Mouse (Mus musculus) bone marrow macrophage, adult 2 months (primary cell): Measurements from ENCODE around the gene Erich2.

ENCODE experiments used
- CTCF ChIP-seq: IDR thresholded peaks from 2 replicates; pipeline ENCODE4 v1.5.1; 2012; ENCODE audit warnings: low read depth, mild to moderate bottlenecking, low read length, moderate library complexity
- POLR2A ChIP-seq: IDR thresholded peaks from 2 replicates; pipeline ENCODE4 v1.6.1; 2012; ENCODE audit warnings: mild to moderate bottlenecking, low read depth, low read length, borderline replicate concordance

GRCm38 (mm10) chr2:70551446-70551845 is 42.8 kb downstream of the Erich2 start:
- TF ChIP-seq POLR2A (no peak), CTCF (no peak)
